Mouse (Mus musculus) brown adipose tissue, adult 24 weeks (tissue): ENCODE measurements around the gene Cavin4. TPM values are rescaled to one million over a fixed set of nuclear protein-coding genes. Genes with fewer than 3 reads are reported as not detected.
"Not testable (repeated sequence)": the region's sequence is repeated elsewhere in the genome, so short reads cannot be mapped to it uniquely, and the experiment has no call there.

Experiments used
- H3K27ac ChIP-seq: fragments of 200-500 bp; replicated peaks from 2 replicates; pipeline ENCODE4 v1.5.1; 2012; ENCODE audit warnings: low read depth, mild to moderate bottlenecking, low read length
- H3K4me1 ChIP-seq: fragments of 200-500 bp; 2 replicates; pipeline ENCODE4 v1.6.1; 2012; ENCODE audit warnings: low read length, mixed read lengths; ENCODE audit not compliant: control insufficient read depth, insufficient read depth, insufficient read length
- H3K4me3 ChIP-seq: fragments of 200-500 bp; 2 replicates; pipeline ENCODE4 v1.5.1; 2012; ENCODE audit warnings: low read depth, mild to moderate bottlenecking, low read length, moderate library complexity; ENCODE audit not compliant: insufficient read depth
- polyA plus RNA-seq: library from polyadenylated mRNA; stranded (reverse); fragments of >200 nt; gene quantifications from 2 replicates; pipeline ENCODE4 v1.2.4, GENCODE M21; 2012; ENCODE audit not compliant: missing spikeins, insufficient read depth, insufficient read length

Gene Cavin4
- polyA plus RNA-seq, 1 experiment = 1.8 TPM

- no peaks in the 10 kb centered on the region for H3K4me1 ChIP-seq
- no peak overlapping the region for H3K4me3 ChIP-seq
- H3K27ac ChIP-seq = no peak overlapping the region
These were observed 12.5 kb upstream of the Cavin4 start for GRCm38 (mm10) chr4:48650617-48651360.

GRCm38 (mm10) chr4:48654118-48654517, 9.2 kb upstream of the Cavin4 start:
- no peaks in the 10 kb centered on the region for H3K4me1 ChIP-seq
- H3K27ac ChIP-seq = no peak overlapping the region
- H3K4me3 ChIP-seq = no peak overlapping the region

GRCm38 (mm10) chr4:48656530-48656929, 6.8 kb upstream of the Cavin4 start:
- Histone ChIP-seq H3K27ac (no peak overlapping the region), H3K4me1 (no peaks in the 10 kb centered on the region), H3K4me3 (no peak overlapping the region)

- Histone ChIP-seq H3K27ac (no peak overlapping the region), H3K4me1 (no peaks in the 10 kb centered on the region), H3K4me3 (no peak overlapping the region)
These were observed 3.2 kb upstream of the Cavin4 start for GRCm38 (mm10) chr4:48660144-48660543.

GRCm38 (mm10) chr4:48660619-48661575, 2.4 kb upstream of the Cavin4 start:
- Histone ChIP-seq H3K4me1 (no peaks in the 10 kb centered on the region), H3K27ac (no peak overlapping the region)

GRCm38 (mm10) chr4:48664021-48664420, 707 bp downstream of the Cavin4 start:
- no peak overlapping the region for H3K27ac ChIP-seq
- H3K4me1 ChIP-seq = 0 out of 2 replicates have a peak, but pooled peaks cover 5% of the 10 kb centered on the region
- H3K4me3 ChIP-seq = no peak overlapping the region

More at GRCm38 (mm10) chr4:48660619-48661575, 2.4 kb upstream of the Cavin4 start:
- no peak overlapping the region for H3K4me3 ChIP-seq

- Histone ChIP-seq H3K27ac (no peak overlapping the region), H3K4me3 (no peak overlapping the region), H3K4me1 (0 out of 2 replicates have a peak, but pooled peaks cover 5% of the 10 kb centered on the region)
These were observed 4.0 kb downstream of the Cavin4 start for GRCm38 (mm10) chr4:48667279-48667678.

- Histone ChIP-seq H3K4me3 (no peak overlapping the region), H3K27ac (no peak overlapping the region), H3K4me1 (0 out of 2 replicates have a peak, but pooled peaks cover 5% of the 10 kb centered on the region)
These were observed 9.6 kb downstream of the Cavin4 start for GRCm38 (mm10) chr4:48672915-48673314.

GRCm38 (mm10) chr4:48674412-48674811, 11.1 kb downstream of the Cavin4 start:
- no peak overlapping the region for H3K4me3 ChIP-seq
- H3K27ac ChIP-seq = no peak overlapping the region
- no peaks in the 10 kb centered on the region for H3K4me1 ChIP-seq

GRCm38 (mm10) chr4:48676570-48677185, 13.4 kb downstream of the Cavin4 start:
- H3K4me1 ChIP-seq = no peaks in the 10 kb centered on the region
- no peak overlapping the region for H3K27ac ChIP-seq
- H3K4me3 ChIP-seq = no peak overlapping the region

GRCm38 (mm10) chr4:48677276-48677675, 14.0 kb downstream of the Cavin4 start:
- Histone ChIP-seq H3K4me3 (no peak overlapping the region), H3K27ac (no peak overlapping the region), H3K4me1 (no peaks in the 10 kb centered on the region)

GRCm38 (mm10) chr4:48677812-48678211, 14.5 kb downstream of the Cavin4 start:
- H3K4me1 ChIP-seq = no peaks in the 10 kb centered on the region
- no peak overlapping the region for H3K27ac ChIP-seq
- H3K4me3 ChIP-seq = no peak overlapping the region

GRCm38 (mm10) chr4:48678793-48679192, 15.5 kb downstream of the Cavin4 start:
- no peak overlapping the region for H3K4me3 ChIP-seq
- no peaks in the 10 kb centered on the region for H3K4me1 ChIP-seq
- no peak overlapping the region for H3K27ac ChIP-seq

- H3K27ac ChIP-seq, H3K4me3 ChIP-seq, H3K4me1 ChIP-seq: not testable (repeated sequence)
These were observed 16.4 kb downstream of the Cavin4 start for GRCm38 (mm10) chr4:48679728-48680127.

GRCm38 (mm10) chr4:48680214-48680613, 16.9 kb downstream of the Cavin4 start:
- Histone ChIP-seq H3K27ac (no peak overlapping the region), H3K4me3 (no peak overlapping the region), H3K4me1 (no peaks in the 10 kb centered on the region)
